Mouse (Mus musculus): ENCODE data around the gene Mcf2l.

Mcf2l gene

DNA sequence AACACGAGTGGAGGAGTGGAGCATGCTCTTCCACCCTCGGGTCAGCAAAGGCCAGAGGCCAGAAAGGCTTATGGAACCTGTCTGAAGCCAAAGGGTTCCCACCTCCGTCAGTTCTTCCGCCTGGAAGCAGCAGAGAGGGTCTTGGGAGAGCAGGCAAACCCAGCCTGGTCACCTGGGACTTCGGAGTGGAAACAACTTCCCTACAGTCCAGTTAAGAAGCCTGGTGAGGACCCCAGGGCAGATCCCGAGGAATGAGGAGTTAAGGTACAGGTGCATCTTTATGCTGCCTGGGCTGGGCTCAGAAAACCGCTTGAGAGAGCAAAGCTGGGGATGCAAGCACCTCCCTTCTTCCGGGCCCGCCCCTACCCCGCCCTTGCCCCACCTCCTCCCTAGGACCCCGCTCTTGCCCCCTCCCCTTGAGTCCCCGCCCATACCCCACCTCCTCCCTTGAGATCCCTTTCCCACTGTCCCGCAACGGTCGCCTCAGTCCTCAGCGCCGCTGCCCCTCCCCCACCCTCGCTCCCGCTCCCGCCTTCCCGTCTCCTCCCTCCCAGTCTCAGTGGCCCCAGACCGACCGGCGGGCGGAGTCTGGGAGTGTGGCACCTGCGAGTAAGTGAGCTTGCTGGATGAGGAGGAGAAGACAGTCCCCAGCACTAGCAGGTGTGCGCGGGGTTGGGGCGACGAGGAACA is at the start of gene Mcf2l:
Gene Mcf2l, plus strand, starts transcription at position 450 of the 690 bp plus-strand sequence.
- peak; percentile 70 to 80 for DNase-seq

DNA sequence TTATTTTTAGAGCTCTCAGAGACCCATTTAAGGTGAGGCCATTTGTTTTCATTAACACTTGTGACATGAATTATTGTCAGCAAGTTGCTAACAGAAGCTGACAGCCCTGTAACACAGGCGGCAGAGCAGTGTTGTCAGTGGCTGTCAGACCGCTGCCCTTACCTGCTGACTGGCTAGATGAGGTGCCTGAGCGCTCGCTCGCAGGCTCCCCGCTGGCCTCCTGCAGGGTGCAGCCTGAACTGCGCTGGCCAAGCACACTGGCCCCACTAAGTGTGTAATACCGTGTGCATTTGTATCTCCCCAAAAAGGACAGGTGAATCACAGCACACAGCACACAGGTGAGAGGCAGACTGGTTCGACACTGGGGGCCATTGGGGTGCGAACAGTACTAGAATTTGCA is 49.0 kb upstream of the Mcf2l start:
- no peak for DNase-seq

DNA sequence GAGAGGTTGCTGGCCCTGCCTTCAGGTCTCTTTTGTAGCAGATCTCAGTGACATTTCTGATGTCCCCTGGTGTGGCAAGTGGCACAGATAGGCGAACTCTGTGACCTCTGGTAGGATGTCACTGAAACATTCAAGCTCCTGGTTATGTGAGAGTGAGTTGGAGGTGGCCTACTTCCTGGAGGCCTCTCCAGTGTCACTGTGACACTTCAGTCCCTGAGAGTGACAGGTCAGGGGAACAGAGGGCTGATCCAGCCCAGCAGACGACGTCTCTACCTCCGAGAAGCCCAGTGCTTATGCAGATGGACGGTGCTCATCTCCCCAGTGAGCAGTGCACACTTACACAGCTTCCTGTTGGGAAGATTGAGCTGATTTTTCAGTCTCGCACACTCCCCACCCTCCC is 48.4 kb upstream of the Mcf2l start:
- no peak for DNase-seq

DNA sequence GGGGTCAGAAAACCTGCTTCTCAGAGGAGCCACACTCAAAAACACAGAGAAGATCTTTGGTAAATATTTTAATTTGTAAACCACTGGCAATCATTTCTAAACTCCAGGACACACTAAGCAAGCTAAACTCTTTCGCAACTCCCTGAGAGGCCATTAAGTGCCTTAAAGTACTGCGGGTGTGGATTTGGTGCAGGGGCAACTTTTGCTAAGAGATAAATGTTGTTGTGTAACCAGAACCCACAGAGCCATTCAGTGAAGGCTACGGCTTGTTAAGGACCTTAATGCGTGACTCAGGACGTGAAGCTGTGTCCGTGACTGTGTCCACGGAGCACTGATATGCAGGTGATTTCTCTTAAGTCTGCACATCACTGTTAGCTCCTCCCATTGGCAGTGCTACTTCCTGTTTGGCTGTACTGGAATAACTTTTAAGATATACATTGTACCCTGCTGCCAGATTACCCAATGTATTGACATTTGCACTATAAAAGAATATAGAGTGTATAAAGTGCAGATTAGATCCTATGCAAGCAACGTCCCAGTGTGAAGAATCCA is 47.8 kb upstream of the Mcf2l start:
- DNase-seq: no peak

DNA sequence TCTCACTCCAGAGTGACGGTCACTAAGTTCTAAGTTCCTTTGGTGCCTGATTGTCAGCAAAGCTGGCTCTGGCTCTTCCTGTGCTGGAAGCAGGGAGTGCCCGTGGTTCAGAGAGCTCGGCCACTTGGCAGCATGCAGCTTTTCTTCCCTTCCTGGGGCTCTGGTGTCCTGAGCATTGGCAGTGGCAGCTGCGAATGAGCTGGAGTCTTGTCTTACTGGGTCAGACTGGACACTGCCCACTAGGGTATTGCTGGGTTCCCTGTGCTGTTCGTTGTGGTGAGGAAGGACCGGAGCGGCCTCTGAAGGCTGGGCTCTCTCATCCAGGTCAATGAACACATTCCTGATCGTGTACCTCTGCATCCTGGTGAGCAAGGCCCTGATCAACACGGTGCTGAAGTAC is 46.5 kb upstream of the Mcf2l start:
- no peak for DNase-seq

DNA sequence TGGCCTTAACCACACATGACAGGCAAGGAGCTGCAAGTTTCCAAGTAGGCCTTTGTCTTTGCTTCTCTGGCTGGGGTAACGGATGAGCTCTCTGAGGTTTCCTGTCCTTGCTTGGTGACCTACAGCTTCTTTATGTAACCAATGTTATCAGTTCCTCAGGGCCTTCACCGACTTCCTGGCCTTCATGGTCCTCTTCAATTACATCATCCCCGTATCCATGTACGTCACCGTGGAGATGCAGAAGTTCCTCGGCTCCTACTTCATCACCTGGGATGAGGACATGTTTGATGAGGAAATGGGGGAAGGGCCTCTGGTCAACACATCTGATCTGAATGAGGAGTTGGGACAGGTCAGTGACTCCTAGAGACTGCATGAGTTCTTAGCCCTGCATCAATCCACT is 45.3 kb upstream of the Mcf2l start:
- no peak for DNase-seq

DNA sequence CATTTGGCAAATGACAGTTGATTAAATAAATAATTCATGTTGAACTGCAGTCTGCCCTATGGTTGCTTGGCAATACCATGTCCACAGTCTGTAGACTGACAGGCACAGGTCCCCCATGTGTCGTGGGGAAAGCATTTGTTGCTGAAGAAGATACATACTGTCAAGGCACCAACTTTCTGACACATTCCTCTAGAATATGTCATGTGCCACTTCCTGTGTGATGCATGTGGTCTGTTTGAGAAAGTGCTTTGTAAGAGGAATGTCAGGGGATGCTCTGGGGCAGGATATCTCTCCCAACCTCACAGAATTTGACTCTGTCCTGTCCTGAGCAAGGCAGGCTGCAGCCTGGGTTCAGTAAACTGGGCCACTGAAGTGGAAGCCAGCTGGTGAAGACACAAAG is 44.2 kb upstream of the Mcf2l start:
- DNase-seq: no peak

DNA sequence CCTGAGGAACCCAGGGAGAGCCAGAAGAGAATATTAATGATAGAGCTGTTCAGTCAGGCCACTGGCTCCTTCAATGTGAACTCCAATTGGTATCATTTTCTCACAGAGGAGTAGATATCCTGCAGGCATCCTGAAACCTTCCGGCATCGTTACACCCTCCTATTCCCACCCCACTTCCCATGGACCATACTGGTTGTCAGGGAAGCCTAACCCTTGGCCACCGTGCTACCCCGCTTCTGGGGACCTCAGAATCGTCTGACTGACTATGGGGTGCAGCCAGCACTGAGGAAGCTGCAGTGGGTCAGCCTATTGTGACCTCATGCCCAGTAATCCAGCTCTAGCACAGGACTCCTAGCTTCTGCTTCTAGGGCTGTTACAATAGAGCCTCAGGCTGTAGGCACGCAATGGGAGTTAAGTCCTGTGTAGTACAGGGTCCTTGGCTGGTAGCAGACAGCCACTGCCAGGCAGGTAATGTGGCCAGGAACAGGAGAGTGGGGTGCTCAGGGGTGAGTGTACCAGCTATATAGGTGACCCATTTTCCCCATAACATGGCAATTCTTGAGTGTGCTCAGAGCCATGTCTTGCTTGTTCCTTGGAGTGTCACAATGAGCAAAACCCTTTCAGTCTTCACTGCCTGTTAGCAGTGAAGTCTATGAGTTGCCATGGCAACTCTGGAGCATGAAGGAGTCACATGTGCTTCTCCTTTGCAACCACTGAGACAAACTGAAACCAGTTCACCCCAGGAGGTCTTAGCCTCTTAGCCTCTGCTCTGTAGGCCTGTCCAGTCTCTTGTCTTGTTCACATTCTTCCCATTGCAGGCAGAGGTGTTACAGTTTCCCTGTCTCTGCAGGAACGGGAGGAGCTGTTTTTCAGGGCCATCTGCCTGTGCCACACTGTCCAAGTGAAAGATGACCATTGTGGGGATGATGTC is 41.7 kb upstream of the Mcf2l start:
- no peak for DNase-seq

DNA sequence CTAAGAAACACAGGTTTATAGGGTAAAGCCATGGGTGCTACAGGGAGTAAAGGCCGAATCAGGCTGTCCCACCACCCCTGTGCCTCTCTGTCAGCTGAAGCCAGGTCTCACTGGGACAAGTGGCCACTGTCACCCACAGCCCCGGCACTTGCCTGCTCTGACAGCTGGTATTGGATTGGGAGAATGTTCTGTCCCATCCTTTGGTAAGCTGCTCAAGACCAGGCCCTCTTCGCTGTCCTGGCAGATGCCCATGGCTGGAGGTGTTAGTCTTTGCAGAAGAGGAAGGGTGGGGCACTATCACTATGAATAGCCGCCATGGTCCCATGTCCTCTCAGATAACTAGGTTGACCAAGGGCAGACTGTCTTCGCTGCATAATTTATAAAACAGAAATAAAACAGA is 40.0 kb upstream of the Mcf2l start:
- no peak for DNase-seq

DNA sequence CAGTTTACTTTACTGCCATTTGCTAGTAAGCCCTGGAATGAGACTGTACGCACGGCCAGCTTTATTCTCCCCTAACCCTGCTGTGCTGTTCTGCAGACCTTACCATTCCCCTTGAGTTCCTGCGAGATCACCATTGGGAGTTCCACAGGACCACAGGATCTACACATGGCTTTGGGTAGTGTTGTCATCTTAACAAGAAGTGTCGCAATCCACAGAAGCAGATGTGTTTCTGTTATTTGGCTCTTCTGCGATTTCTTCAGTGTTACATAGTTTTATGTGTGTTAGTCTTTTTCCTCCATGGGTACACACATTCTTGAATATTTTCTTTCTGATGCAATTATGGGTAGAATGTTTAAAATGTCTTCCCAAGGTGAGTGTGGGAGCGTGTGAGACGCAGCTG is 32.8 kb upstream of the Mcf2l start:
- no peak for DNase-seq

DNA sequence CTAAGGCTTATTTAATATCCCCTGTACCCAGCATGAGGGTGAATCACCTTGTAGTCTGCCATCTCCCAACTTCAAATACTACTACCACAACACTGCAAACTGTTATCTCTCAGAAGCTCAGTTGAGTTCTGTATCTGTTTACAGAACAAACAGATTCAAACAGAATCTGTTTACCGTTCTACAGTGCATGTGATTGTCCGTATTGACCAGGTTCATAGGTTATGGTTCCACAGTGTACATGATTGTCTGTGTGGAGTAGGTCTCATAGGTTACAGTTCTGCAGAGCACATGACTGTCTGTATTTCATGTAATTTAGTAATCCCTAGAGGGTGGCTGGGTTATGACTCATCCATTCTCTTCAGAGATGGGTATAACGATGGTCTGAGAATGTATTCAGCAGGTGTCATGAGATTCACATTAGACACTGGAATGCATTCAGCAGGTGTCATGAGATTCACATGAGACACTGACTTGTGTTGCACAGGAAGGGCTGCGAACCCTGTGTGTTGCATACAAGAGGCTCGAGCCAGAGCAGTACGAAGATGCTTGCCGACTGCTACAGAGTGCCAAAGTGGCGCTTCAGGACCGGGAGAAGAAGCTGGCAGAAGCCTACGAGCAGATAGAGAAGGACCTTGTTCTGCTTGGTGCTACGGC is 31.1 kb upstream of the Mcf2l start:
- DNase-seq: no peak

DNA sequence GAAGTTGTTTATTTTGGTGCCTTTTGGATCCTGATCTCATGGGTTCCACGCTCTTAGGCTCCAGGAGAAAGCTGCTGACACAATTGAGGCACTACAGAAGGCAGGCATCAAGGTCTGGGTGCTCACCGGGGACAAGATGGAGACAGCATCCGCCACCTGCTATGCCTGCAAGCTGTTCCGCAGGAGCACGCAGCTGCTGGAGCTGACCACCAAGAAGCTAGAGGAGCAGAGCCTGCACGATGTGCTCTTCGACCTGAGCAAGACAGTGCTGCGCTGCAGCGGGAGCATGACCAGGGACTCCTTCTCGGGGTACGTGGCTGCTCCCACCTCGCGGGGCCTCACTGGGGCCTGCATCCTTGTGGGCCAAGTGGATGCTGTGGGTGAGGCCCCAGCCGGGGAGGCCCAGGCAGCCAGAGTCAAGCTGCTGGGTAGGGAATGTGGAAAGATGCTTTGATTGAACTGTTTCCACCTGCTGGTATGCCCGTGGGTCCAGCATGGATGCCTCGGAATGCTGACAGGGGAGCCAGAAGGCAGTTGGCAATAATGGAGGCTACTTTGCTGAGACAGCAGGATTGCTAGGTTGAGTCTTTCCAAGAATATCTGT is 29.2 kb upstream of the Mcf2l start:
- DNase-seq: peak; percentile 27 to 31

DNA sequence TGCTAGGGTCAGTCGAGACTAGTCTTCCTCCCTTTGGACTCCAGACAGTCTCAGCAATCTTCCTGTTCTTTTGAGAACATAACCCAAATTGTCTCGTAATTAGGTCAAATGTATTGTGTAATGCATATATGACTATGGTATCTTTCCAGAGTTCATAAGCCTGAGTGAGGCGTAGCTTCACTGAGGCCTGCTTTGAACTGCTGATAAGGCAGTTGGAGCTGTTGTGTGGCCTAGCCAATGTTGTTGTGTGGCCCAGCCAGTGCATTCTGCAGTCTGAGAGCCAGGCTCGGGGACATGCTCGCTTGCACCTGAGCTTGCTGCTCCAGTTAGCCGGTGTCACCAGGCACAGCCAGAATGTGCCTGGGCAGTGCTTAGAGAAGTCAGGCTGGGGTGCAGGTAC is 27.2 kb upstream of the Mcf2l start:
- no peak for DNase-seq

DNA sequence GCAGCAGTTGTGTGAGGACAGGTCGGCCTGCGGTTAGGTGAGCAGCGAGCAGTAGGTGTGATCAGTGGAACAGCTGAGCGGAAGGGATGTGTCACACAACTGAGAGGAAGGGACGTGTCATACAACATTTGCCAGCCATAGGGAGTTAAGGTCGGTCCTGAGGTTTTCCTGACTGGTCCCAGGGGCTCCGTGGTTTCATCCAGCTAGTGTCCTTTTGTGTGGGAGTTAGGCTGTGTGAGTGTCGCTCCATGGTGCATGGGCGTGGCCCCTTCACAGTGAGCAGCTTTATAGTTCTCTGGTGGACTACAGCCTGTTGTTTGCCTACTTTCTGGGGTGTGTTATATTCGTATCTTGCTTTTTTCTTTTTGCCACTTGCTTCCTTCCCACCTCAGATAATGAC is 22.4 kb upstream of the Mcf2l start:
- DNase-seq: no peak

DNA sequence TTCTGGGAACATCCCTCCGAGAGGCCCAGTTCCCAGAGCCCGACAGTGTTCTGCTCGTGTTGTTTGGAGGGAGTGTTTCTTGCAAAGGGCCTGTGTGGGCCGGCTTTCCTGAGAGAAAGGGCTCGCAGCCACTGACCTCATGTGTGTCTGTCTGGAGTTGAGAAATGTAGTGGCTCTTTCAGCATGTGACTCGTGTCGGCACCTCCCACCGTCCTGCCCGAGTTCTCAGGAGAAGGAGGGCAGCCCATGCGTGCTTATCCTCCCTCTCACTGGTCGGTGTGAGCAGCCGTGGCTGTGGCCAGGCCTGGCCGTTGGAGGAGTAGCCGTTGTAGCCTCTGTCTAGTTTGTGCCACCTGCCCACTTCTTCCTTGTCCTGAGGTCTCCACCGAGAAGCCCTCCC is 17.6 kb upstream of the Mcf2l start:
- DNase-seq: no peak

DNA sequence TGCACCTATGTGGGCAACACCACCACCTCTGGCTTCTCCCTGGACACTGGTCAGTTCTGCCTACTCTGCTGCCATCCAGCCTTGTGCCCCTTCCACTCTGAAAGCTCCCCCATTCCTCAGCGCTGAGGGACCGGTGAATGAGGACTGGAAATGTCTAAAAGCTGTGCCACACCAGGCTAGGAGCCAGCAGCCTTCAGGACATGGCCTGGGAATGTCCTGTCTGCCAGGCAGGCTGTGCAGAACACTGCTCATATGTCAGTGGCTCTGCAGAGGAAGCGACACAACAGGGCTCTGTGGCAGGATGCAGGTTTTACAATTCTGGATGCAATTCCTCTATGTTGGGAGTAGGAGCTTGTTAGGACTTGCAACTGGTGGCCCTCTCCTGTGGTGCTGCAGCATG is 10.5 kb upstream of the Mcf2l start:
- DNase-seq: peak; percentile 68 to 69

DNA sequence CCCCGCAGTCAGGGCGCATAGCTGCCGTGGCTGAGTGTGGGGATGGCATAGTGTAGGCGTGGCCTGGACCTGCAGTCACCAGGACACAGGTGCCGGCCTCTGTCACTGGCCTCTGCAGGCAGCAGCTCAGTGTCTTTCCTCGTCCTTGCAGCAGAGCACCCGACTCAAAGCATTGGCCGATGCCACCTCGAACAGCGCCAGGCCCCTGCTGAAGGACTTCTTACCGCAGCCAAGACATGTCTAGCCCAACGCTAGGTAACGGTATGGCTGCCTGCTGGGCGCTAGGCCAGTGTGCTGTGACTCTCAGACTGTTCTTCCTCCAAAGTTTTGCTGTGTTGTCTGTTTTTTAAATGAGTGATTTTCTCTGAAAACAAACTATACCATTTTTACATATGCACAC is 10.0 kb upstream of the Mcf2l start:
- peak; percentile 25 to 39 for DNase-seq

DNA sequence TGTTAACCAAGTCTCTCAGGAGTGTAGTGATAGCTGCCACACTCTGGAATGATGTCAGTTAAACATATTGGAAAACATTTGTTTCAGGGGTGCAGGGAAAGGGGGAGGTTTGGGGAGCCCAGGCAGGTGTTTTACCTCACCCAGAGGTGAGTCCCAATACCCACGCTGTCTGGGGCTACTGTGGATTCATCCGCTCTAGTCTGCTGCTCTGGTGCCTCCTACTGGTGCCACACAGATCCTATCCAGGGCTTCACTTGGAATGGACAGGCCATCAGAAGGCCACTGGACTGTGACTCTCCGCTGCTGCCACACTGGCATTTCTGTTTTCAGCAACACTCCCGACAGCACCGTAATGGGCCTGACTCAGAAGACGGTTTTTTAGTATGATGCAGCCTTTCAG is 7.8 kb upstream of the Mcf2l start:
- DNase-seq: no peak

DNA sequence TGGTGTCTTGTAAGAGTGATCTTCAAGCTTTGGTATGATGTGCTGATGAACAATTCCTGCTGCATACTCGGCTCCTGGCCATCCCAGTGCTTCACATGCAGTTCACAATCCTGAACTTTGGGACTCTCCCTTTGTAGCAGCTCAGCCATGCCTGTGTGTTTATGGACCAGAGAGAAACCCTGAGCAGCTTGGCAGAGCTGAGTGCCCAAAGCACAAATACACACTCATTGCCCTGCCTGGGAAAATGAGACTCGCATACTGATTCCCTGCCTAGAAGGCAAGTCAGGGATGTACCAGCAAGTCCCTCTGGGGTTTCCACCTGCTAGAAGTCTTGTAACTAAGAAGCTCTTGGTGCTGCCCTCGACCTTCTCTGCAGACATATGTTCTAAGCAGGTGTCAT is 3.9 kb upstream of the Mcf2l start:
- no peak for DNase-seq

DNA sequence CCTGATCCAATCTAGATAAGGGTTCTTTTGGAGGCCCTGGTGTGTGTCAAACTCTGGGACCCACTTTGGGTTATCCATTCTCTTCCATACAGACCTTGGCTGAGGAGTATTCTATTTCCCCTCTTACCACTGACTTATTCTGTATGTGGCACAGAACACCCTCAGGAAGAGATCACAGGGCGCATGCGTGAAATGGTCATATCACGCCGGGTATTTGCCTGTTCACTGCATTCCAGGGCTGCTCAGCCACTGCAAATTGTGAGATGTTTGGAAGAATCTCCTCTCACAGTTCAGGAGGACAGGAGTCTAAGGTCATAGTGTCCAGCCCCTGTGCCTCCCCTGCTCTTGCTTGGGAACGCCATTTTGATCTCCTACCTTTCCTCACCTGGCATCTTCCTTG is 3.0 kb upstream of the Mcf2l start:
- no peak for DNase-seq

DNA sequence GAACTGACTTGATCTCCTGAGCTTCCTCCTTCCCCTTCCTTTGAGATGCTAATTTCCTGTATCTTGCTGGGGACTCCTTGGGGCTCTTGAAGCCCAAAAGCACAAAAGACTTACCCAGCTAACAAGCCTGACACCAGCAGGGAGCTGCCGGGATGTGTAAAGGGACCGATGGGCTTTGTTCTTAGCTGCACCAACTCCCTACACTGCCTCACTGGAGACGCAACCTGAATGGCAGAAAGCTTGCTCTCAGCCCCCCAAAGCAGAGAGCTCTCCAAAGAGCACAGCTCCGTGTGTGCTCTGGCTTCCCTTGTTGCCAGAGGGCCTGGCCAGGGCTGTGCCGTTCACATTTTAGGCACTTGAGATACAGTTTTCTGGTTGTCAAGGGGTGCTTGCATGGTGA is 2.1 kb upstream of the Mcf2l start:
- DNase-seq: no peak

DNA sequence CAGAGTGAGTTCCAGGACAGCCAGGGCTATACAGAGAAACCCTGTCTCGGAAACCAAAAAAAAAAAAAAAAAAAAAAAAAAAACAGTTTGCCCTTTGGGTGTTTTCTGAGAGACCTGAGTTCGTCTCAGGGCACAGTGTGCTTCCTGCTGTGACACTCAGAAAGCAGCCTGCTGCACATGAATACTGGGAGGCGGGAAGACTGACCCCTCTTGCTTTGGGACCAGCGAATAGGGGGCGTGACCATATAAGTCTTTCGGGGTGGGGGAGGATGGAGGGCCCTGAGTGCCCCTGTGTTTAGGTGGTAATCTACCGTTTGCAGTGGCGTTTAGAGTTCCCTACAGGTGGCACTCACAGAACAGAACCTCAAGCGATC is 636 bp upstream of the Mcf2l start:
- no peak for DNase-seq

DNA sequence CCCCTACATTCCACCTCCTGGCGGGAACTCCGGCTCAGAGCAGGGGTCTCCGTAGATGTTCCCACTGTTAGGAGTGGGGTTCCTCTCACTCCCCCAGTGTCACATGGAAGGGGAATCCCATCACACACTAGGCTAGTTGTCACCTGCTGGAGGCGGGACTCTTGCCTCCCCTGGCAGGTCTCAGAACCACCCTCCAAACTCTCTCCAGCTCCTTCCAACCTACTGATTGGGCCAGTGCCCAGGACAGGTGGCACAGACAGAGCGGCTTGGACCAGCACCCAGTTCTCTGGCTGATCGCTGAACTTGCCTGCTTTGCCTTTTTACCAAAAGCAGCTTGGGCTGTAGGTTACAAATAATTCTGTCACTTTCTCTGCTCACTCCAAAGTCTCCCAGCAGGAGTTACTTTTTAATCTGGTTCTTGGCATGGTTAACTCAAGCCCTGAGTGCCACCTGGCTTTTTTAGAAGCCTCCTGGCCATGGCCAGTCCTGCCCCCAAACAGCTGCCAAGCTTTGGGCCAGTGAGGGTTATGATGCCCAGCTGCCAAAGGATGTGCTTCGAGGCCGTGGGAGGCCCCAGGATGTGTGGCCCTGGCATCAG is 687 bp downstream of the Mcf2l start:
- DNase-seq: peak; percentile 95

All from cerebellum, postnatal 36 days (tissue).